Mouse (Mus musculus) brain, adult 2 months (tissue): Measurements from ENCODE around the gene Rfx7.
"Not testable (repeated sequence)": the region's sequence is repeated elsewhere in the genome, so short reads cannot be mapped to it uniquely, and the experiment has no call there.

Experiments used
- DNase-seq: peaks from one replicate; pipeline ENCODE4 v3.0.0; 2011; ENCODE audit warnings: low read depth, low spot score

Rfx7 gene

DNA sequence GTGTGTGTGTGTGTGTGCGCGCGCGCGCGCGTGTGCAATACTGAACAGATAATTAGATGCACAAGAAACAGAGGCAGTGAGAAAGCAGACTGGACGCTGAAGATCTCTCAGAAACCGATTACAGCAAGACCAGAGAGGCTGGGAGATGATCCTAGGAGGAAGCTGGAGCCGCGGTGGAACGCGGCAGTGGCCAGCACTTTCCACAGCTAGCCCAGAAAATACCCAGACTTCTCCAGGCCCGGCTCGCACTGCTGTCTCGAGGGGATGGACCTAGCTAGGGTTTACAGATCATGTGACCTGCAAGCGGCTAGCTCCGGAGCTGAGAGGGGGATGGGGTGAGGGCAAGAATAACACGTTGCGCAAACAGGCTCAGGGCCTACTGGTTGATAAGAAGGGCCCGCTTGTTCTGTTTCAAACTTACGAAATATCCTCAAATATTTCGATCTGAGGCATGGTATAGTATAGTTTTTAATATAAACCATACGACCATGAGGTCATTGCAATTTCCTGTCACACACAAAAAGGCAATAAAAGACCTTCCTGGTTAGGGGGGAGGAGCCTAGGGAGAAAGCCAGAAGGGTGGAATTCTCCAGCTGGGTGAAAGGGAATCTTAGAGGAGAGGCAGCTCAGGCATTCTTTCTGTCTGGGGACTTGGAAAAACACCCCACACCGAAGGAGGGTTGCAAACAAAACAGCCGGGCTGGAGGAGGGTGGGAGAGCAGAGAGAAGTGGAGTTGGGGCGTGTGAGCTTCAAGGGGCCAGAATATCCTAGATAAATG is 108.0 kb downstream of the Rfx7 start:
- peak; percentile 94 for DNase-seq

GRCm38 (mm10) chr9:72640642-72641041 is 108.6 kb downstream of the Rfx7 start:
- DNase-seq = no peak

GRCm38 (mm10) chr9:72641093-72641680 is 109.1 kb downstream of the Rfx7 start:
- no peak for DNase-seq

DNA sequence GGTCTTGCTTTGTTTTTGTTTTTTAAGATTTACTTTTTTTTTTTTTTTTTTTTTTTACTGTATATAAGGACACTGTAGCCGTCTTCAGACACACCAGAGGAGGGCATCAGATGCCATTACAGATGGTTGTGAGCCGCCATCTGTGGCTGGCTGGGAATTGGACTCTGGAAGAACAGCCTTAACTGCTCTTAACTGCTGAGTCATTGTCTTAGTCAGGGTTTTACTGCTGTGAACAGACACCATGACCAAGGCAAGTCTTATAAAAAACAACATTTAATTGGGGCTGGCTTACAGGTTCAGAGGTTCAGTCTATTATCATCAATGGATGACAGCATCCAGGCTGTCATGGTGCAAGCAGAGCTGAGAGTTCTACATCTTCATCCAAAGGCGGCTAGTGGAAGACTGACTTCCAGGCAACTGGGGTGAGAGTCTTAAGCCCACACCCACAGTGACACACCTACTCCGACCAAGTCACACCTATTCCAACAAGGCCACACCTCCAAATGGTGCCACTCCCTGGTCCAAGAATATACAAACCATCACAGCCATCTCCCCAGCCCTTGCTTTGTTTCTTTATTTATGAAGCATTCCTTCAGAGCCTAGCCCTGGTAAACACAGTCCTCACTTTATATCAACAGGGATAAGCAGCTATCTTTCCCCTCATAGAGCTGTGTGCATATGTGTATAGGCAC is 110.9 kb downstream of the Rfx7 start:
- DNase-seq = not testable (repeated sequence)

DNA sequence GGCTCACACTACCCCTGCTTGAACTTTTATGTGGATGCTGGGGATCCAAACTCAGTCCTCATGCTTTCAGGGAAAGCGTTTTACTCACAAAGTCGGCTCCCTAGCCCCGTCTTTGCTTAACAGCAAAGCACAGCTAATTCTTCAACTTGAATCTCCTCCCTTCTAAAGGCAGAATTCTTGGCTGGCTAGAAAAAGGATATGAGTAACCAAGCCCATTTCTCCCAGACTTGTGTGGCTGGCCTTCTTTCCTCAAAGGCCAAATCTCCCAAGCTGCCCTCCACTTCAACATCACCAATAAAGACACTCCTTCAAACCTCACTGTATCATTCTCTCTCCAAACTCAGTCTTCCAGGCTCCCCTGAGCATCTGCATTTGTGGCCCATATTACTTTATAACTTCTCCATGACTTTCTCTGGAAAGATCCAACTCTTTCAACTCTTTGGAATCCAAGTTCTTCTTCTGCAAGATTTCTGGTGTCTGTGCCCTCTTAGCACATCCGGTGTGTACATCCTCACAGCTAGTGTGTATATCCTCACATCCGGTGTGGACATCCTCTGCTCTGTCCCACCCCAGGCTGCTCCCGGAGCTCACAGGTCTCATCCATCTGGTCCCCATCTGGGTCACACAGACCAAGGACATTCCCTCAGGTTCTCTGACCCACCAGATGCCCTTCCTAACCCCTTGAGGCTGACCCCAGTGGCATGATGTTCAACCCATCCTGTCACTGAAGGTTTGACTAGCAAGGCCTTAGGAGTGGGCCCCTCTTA is 111.8 kb downstream of the Rfx7 start:
- DNase-seq = no peak

DNA sequence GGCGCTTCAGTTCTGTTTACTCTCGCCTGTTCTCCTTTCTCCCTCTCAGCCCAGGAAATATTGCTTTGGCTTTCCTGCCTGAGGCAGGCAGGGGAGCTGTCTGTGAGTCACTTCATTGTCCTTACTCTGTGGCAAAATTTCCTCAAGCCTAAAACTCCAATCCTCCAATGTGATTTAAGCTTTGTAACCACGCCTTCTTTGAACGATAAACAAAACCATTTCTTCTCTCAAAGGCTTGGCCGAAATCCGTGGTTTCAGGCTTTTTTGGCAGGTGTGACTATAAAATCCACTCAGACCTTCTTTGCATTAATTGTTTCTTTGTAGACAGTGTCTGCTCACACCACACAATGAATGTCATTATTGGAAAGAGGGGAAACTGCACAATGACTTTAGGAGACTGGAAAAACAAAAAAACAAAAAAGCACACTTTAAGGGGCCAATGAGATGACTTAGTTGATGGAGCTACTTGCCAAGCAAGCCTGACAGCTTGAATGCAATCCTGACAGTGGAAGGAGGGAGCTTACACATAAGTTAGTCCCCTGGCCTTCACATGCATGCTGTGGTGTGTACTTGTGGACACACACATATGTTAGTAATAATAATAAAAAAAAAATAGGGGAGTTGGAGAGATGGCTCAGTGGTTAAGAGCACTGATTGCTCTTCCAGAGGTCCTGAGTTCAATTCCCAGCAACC is 112.5 kb downstream of the Rfx7 start:
- DNase-seq = no peak

- no peak for DNase-seq
Observed at GRCm38 (mm10) chr9:72649781-72650180, 117.7 kb downstream of the Rfx7 start.

DNA sequence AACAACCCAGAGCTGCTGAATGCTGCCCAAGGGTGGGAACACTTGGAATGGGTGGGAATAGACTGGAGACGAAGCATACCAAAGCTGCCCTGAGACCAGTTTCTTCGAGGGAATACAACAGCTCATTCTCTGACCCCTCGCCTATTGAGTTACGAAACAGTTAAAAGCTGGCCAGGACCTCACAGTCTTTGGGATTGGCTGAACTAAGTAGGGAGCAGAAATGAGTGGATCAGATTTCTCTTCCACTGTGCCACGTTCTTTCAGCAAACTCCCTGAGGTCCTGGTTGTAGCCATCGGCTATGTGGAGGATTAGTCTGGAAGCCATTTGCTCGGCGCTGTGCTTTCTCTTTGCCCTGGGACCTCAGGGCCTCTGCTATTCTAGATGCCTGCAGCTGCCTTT is 120.9 kb downstream of the Rfx7 start:
- DNase-seq = no peak

GRCm38 (mm10) chr9:72653533-72653932 is 121.5 kb downstream of the Rfx7 start:
- DNase-seq = no peak

GRCm38 (mm10) chr9:72654593-72655242 is 122.7 kb downstream of the Rfx7 start:
- peak; percentile 81 for DNase-seq

DNA sequence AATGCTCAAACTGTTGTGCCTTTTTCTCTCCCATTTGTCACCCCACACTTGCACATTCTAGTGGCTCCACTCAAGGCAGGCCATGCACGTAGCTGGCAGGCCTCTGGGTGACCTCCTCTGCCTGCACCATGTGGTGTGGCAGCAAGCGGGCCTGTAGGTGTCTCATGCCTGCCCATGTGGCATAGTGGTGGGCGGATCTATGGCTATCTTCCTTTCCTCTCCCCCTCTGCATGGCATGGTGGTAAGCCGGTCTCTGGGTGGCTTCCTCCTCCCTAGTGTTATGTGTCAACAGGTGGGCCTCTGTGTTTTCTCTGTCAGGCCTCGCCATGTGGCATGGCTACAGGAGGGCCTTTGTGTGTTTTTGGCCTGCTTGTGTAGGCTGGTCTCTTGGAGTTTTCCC is 123.6 kb downstream of the Rfx7 start:
- no peak for DNase-seq

DNA sequence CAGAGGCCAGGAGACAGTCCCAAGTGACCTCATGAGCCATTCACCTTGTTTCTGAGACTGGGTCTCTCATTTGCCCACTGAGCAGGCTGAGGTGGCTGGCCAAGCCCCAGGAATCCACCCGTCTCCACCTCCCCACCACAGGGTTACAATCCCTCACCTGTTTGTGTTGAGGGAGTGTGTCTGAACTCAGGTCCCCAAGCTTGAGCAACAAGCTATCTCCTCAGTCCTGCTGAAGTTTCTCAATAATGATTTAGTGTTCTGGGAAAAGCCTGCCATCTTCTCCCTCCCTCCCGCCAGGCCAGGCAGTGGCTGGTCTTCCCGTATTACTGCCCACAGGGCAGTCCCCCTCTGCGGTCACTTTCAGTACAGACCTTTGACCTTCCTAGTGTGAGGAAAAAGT is 124.5 kb downstream of the Rfx7 start:
- no peak for DNase-seq

- no peak for DNase-seq
Observed at GRCm38 (mm10) chr9:72656940-72657339, 124.9 kb downstream of the Rfx7 start.

DNA sequence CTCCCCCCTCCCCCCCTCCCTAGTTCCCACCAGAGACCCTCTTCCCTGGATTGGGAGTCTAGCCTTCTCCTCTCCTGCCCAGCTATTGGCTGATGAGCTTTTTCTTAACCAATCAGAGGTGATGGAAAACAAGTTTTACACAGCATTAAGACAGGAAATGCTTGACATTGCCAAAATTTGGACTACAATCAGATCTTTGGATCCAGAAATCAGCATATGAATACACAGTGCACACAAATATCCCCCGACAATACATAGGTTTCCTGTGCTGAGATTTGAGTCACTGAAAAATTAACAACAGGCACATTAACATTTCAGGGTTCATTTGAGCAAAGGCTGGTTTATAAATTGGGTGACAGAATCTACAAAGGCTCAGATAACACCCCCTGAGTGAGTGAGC is 125.7 kb downstream of the Rfx7 start:
- DNase-seq = no peak

DNA sequence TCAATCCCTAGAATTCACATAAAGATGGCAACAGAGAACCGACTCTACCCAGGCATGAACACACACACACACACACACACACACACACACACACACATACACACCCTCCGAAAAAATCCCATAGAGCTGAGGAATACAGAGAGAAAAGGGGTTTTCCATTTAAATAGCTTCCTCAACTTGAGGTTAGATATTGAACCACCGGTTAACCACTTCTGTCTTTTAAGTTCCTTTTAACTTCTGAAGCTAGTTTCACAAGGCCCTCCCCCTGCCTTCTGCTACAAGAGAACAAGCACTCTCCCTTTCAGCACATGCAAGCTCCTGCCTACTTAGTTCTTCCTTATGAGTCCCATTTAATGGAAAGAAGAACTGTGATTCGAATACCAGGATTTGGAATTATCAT is 128.1 kb downstream of the Rfx7 start:
- DNase-seq = no peak

DNA sequence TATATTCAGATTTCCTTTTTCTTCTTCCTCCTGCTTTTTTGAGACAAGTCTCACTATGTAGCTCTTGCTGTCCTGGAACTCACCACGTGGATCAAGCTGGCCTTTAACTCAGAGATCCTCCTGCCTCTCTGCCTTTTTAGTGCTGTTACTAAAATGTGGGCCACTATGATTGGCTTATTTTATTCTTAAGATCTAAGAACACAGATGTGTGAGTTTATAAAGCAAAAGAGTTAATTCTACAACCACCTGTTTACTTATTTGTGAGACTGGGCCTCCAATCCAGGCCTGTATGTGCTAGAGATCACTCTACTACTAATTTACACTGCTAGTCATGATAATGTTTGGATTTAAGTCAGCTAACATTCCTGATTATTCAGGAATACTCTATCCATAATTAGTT is 128.9 kb downstream of the Rfx7 start:
- DNase-seq = no peak

- no peak for DNase-seq
Observed at GRCm38 (mm10) chr9:72661561-72661894, 129.5 kb downstream of the Rfx7 start.

GRCm38 (mm10) chr9:72661895-72662661 is 130.0 kb downstream of the Rfx7 start, which contains the start of gene Nedd4:
TSS of gene Nedd4 (plus strand) at chr9:72662346.
- peak; percentile 96 for DNase-seq

DNA sequence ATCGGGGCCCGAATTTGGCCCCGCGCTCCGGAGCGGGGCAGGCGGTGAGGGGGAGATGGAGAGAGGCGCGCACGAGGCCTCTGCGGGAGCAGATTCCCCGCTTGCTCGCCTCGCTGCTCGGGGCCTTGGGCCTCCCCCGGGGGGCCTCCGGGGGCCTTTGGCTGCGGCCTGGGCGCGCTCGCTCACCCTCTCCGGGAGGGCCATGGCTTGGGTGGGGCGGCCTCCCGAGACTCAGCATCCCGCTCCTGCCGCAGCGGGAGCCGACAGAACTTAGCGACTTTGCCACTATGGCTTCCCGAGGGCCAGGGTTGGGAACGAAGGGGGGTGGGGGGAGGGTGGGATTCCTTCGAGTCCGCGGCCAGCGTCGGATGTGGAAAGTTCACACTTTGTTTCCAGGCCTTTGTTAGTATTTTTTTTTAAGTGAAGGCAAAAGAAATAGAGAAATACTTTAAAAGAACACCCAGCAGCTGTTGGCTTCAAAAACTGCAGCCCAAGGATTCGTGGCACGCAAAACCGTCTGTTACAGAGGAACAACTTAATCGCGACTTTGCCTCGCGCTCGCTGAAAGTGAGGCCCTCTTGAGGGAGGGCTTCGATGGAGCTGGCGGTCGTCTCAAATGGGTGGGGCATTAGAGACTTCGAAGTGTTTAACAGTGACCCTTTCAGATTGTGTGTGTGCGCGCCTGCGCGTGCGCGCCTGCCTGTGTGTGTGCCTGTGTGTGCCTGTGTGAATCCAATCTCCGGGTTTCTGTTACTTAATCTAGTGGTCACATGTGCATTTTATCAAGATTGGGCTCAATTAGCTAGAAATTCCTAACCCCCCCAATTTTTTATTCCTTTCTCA is 130.9 kb downstream of the Rfx7 start:
- DNase-seq = peak; percentile 88
